Mouse (Mus musculus): ENCODE measurements at regions not wholly inside any gene's neighbourhood (a gene's known extent, or its start where the extent isn't known, plus 50 kb on each side); places are given as distances from the start of the nearest gene placed in this dataset.

DNA sequence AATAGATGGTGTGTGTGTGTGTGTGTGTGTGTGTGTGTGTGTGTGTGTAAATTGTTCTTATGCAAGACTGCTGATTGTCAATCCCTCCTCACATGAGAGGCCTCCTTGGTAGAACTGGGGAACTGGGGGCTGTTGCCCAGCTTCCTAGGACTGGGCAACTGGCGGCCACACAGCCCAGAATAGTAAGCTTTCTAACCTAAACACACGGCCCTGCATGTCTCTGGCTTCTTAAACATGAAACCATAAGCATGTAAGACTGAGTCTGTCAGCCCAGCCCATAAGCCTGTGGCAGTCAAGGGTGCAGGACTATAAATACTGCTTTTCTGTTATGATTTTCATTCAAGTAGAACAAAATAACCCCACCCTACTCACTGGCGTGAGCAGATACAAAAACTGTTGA is 60.7 kb downstream of the Ifng start:
- no peak for DNase-seq (ENCODE audit: low read depth, low spot score)

DNA sequence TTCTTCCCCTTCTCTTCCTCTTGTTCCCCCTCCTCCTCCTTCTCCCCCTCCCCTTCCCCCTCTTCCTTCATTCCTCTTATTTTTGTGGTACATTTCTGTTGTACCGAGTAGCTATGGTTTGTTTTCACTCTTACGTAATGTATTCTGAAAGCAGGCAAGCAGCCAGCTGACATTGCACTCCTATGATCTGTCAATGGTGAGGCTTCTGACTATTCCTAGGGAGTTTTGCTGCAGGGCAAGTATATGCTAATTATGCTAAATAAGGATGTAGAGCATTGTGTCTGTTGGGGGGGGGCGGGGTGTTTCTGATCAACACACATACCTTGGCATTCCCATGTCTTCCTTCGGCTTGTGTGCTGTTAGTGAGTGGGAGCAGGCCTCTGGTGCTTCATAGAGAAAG is 64.0 kb downstream of the Ifng start:
- DNase-seq (ENCODE audit: low read depth, low spot score): no peak

DNA sequence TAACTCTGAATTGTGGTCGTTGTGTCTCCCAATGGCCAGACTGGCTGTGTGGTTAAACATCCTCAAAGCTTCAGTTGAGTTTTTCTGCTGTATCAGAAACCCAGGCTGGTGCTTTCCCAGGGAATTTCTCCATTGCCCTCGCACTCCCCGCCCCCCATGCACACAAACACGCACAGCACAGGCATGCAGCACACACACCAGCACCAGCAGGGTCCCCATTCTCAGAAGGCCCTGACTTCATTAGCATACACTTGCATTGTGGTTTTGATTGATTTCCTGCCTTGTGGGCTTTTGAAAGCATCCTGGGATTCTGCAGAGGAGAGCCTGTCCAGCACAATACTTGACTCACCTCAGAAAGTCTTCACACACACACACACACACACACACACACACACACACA is 65.3 kb downstream of the Ifng start:
- no peak for DNase-seq (ENCODE audit: low read depth, low spot score)

DNA sequence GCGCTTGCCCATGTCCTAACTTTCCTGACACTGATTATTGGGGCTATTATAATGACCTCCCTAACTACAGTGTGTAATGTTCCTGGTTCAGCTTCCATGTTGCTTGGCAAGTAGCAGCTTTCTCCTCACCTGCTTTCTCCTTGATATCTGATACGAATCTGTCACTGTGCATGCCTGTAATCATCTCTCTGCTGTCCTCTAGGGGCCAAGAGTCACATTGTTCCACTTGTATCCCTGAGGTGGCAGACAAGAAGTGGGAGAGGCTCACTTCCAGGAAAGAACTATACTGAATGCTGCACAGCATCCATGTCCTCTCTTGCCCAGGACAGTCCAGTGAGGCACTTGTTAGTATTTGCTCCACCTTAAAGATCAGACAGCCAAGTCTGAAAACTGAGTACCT is 66.8 kb downstream of the Ifng start:
- DNase-seq (ENCODE audit: low read depth, low spot score): no peak

DNA sequence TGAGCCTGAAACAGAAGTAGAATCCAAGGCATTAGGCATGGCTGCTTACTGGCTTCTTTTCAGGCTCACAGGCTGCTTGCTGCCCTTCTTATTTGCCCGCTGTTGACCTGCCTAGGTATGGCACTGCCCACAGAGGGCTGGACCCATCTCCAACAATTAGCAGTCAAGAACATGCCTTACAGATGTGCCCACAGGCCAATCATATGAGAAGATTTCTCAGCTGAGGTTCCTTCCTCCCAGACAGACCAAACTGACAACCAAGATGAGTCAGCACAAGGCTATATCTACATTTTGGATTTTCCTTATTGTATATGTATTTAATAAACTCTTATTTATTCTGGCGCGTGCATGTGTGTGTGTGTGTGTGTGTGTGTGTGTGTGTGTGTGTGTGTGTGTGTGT is 76.0 kb downstream of the Ifng start:
- no peak for DNase-seq (ENCODE audit: low read depth, low spot score)

DNA sequence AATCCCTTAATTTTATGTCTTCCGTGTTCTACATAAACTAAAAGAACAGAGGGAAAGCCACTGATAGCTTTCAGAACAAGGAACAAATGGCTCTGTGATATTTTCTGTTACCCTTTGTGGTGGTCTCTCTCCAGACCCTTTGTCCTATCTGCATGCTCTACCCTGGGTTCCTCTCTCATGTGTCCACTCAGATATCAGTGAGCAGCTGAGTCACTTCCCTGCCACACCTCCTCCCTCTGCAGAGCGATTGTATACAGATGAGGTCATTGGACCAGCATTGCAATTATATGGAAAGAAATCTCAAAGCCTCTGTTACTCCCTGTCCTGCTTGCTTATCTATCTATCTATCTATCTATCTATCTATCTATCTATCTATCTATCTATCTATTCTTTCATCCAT is 77.1 kb downstream of the Ifng start:
- no peak for DNase-seq (ENCODE audit: low read depth, low spot score)

DNA sequence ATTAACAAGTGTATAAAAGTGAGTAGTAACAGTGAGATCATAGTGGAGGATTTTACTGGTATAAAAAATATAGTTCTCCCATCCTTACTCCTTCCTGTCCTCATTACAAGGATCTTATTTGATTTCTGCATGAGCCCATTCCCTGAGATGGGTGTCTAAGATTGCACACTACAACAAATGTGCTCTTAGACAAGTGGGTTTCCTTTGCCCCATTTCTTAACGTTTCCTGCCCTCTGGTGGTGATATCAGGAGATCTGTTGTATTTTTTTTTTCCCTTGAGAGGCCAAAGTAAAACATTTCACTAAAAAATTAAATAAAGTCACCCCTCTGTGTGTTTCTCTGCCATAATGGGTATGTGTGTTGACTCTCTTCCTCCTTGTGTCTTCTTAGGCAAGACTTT is 105.1 kb downstream of the Ifng start:
- no peak for DNase-seq (ENCODE audit: low read depth, low spot score)

DNA sequence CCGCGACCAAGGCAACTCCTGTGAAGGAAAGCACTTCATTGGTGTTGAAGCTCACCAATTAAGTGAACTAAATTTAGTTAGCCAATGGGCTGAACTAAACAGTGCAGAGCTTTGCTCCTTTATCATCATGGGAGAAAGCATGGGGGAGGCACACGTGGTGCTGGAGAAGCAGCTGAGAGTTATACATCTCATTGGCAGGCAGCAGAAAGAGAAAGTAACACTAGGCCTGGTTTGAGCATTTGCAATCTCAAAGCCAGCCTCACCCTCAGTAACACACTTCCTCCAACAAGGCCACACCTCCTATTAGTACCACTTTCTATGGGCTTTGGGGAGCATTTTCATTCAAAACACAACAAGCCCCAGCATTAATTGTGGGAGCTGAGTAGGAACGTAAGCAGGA is 109.4 kb downstream of the Ifng start:
- no peak for DNase-seq (ENCODE audit: low read depth, low spot score)

DNA sequence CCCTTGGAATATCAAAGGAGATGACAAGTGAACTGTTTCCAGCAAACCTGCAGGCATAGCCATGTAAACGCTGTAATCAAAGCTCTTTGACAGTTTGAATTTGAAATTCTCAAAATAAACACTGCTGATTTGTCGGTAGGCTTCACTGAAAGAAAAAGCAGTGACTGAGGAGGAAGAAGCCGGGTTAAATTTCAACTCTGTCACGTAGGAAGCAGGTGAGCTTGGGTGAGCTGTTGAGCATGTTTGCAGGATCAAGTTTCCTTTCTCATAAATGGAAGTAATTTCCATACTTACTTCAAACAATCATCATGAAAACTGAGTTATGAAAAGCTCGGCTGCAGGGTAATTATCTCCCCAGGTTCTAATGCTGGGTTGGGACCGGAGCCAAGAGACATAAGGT is 118.0 kb downstream of the Ifng start:
- DNase-seq (ENCODE audit: low read depth, low spot score): no peak

DNA sequence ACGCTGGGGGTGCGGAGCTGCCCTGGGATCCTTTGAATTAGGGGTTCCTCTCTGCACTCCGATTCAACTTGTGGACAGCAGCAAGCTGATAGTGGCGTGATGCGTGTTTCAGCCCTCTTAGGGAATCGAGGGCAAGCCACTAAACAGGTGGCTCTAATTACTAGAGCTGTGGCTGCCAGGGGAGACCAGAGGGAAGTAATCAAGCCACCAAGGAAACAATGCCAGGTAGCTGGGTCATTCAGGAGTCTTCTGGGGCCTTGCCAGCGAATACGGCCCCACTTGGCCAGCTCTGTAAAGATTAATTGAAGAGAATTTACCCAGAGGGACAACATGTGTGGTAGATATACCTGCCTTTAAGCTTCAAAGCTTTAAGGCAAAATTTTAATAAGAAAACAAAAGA is 123.2 kb downstream of the Ifng start:
- DNase-seq (ENCODE audit: low read depth, low spot score): peak; percentile 25

DNA sequence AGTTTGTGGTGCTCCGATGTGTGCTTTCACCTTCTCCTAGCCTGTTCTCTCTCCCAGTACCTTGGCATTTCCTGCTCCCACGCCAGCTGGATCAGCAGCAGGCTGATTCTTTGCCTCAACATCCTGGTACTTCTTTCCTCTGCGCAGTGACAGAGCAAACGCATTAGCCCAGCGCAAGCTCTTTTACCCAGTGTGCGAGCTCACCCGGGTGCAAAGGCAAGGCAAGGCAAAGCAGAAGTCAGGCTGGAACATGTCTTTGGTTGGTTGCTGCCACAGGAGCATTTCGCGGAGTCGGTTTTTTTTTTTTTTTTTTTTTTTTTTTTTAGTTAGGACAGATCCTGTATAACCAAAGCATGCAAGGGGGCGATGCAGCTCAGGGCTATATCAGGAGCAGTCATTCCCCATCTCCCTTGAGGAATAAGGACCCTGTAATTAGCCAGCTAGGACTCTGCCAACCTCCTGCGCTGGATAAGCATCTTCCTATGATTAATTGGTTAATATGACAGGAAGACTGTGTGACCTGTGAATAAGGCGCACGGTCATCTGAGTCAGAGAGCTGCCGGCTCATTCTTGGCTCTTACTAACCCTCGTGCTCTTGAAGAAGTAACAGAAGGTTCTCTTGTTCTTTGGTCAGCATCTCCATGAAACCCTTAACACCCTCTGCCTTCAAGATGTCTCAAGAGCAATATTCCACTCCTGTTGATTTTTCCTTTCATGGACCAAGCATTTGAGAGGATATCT is 123.9 kb downstream of the Ifng start:
- DNase-seq (ENCODE audit: low read depth, low spot score): peak; percentile 33

DNA sequence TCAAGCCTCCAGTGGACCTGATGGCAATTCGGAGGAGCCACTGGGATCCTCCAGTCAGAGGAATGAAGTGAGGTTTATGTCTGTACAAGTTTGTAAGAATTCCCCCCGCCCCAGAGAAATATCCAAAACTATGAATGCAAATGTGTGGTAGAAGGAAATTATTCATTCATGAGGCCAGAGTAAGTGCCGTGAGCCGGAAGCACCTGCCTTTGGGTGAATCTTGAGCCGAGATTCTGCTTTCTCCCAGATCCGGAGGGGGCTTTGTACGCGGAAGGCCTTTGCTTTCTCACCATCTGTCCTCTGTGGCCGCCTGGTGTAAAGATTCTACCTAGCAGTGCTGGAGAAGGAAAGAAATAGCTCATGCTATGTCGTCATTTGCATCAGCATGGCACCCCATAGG is 127.8 kb downstream of the Ifng start:
- no peak for DNase-seq (ENCODE audit: low read depth, low spot score)

DNA sequence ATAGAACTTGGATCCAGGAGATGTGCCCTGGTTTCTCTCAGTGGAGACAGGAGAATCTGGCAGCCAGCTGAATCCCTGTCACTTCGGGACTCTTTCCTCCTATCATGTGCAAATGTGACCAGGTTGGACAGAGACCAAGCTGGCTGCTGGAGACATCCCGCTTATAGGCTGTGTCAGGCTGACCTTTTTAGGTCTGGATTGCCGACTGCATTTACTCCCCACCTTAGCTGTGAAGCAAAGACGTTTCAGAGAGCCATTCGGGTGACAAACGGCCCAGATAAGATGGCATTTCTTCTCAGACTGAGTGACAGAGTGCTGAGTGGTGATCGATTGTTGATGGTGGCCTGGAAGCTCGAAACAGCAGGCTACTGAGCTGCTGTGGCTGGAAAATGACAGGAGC is 128.6 kb downstream of the Ifng start:
- DNase-seq (ENCODE audit: low read depth, low spot score): no peak

DNA sequence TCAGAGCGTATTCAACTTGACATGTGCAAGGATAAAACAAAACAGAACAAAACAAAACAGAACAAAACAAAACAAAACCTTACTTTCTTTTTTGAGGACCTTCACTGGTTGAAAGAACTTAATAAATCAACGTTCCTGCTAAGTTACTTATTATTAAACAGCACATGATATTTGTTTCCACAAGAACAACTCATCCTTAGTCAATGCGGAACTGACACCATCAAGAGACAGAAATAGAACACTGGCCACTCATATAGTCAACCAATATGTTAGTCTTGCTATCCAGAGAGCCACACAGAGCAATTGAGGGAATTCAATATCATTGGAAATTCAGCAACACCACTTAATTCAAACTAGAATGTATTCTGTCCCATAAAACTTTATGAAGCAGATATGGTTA is 132.4 kb downstream of the Ifng start:
- DNase-seq (ENCODE audit: low read depth, low spot score): no peak

DNA sequence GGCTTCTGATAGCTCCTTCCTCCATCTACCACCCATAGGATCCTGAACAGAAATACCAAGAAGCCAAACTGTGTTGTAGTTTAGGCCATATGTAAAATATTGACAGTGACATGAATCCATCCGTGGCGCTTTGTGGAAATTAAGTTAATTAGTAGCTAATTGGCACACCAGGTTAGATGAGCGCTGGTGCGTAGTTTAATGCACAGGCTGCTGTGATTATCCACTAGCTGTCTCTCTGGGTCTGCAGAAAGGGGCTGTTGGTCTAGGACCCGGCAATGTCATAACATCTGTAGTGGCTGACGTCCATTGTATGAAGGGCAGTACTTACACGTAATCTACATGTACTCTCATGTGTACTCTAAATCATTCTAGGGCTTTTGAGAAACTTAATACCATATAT is 134.7 kb downstream of the Ifng start:
- no peak for DNase-seq (ENCODE audit: low read depth, low spot score)

DNA sequence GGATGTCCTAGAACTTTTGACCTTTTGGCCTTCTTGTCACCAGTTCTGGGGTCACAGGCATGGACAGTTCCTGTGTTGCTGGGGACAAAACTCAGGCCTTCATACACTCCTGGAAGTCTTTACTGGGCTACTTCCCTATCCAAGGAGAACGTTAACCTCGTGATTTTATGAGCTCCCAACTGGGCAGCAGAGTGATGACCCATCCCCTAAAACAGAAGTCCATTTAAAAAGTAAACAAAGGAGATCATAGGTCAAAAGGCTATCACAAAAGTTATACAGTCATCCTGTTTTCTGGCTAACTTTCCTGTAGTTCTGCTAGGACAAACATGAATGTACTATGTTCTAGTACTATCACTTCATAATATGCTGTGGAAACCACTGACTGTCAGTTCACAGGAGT is 140.5 kb downstream of the Ifng start:
- DNase-seq (ENCODE audit: low read depth, low spot score): no peak

DNA sequence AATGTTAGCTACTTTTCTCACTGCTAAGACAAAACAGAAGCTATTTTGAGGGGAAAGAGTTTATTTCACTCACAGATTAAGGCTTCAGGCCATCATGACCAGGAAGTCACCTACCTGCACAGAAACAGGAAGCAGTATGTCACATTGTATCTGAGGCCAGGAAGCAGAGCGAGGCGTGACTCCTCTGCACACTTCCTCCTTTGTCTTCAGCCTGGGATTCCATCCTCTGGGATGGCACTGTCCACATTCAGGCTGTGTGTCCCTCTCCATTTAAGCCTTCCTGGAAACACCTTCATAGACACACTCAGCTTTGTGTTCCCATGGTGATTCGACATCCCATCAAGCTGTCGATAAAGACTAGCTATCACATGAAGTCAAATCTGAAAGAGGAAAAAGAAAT is 145.0 kb downstream of the Ifng start:
- no peak for DNase-seq (ENCODE audit: low read depth, low spot score)

DNA sequence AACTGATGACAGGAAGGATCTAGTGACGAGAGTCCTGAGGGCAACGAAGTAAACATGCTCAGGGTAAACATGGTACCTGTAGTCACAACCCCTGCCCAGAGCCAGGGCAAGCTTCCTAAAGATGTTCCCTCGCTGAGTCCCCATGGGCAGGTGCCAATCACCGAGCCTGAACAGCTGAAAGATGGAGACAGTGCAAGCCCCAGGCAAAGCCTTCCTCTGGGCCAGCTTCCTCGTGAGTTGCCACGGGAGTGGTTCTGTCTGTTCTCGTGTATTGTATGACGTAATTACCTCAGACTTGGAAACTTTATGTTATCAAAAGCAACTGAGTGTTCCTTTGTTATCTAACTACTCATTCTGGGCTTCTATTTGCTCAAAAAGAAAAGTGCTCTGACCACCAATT is 147.4 kb downstream of the Ifng start:
- DNase-seq (ENCODE audit: low read depth, low spot score): no peak

DNA sequence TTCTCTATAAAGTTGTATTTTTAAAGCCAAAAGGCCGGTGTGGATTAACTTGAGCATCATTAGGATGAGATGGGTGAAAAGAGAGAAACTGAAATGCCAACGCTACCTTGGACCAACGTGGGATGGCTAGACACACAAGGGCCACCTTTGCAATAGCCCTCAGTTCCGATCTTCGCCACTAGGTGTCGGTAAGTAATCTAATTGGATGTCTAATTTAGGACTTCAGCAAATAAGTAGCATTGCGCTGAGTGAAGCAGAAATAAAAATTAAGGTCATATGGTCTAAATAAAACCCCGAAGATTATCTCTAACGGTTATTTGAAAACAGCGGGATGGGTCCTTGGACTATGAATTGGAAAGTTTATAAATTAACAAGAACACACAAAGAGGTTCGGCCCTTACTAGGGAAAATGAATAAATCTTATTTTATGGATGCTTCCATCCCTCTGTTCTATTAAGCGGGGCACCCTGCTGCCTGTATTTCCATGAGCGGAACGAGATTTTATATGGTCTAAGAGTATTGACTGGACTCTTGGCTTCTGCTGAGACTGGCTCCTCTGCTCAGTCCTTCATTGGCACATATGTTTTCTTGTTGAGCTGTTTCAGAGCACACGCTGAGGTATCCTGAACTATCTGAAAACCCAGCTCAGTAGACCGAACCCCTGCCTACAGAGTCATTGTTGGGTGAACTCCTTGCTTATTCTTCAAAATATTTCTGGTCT is 152.0 kb downstream of the Ifng start:
- peak; percentile 72 for DNase-seq (ENCODE audit: low read depth, low spot score)

DNA sequence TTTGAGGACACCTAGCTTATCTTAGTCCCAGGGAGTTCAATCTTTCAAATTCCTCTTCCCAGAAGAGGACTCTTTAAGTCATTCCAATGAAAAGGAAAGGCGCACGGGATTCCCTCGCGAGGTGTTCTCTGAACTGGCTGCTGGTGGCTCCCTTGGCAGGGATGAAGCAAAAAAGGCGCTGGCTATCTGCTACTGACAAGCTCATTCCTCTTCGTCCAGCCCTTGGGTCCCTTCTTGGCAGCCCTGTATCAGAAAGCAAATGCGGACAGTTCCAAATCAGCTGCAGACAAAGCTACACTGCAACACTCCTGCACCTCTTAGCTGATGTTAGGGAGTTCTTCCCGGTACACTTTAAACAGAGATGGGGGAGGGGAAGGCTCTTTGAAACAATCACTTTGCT is 155.4 kb downstream of the Ifng start:
- no peak for DNase-seq (ENCODE audit: low read depth, low spot score)

DNA sequence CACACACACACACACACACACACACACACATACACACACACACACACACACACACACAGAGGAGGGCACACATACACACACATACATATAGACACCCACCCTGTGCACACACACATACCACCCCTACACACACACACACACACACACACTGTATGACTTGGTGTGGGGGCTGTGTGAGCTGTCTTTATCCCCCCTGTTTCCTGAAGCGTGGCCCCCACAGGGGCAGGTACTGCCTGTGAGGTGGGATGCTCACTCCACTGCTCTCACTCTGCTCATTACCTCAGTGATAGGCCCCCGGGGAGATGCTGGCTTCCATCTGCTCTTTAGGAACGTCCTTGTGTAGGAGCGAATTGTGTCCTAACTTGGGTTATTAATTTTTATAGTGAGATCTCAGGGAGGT is 157.7 kb downstream of the Ifng start:
- no peak for DNase-seq (ENCODE audit: low read depth, low spot score)

DNA sequence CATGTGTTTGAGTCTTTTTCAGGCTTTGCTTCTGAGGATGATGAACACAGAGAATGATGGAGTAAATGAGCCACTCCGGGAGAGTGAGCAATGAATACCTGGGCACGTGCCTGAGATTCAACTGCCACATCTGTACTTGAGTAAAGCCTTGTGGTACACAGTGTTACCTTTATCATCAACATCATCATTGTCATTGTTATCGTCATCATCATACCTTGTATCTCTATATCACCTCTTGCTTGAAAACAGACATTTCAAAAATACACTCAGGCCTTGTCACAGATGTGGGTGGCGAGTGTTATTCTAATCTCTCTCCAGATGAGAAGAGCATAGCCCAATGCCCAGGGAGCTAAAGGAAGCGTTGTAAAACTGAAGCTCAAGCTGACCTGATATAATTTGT is 158.4 kb downstream of the Ifng start:
- DNase-seq (ENCODE audit: low read depth, low spot score): no peak

DNA sequence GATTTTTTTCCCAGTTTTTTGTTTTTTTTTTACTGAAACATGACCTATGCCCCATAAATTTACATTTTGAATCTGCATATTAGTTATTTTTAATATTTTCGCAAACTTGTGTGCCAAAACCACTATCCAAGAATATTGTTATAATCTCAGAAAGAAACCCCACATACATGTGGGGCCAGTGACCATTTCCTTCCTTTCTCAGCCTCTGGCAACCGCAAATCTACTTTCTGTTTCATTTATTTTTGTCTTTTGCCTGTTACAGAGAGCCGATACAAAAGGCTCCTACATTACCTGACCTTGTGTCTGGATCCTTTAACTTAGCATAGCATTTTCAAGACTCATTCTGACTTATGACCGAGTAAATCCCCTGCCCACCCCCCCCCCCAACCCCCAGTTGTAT is 158.8 kb downstream of the Ifng start:
- DNase-seq (ENCODE audit: low read depth, low spot score): no peak

DNA sequence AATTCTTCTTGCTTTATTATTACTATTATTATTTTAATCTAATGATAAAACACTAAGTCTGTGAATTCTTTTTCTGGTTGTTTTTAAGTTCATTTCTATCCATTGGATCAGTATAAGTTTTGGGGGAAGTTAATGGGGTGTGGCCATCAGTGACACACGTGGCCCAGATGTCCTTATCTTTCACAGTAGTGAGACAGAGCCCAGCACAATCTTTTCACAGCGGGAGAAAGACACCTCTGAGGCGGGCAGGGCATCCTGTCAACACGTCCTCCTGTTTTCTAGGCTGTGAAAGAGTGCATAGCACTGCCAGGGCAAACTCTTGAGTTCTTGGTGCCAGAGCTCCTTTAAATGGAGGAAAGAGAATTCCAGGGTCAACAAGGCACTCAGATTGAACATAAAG is 162.1 kb downstream of the Ifng start:
- DNase-seq (ENCODE audit: low read depth, low spot score): no peak
